Mouse (Mus musculus): ENCODE measurements around the gene Fam184b. TPM values are rescaled to one million over a fixed set of nuclear protein-coding genes. Genes with fewer than 3 reads are reported as not detected.
"Not testable (repeated sequence)": the region's sequence is repeated elsewhere in the genome, so short reads cannot be mapped to it uniquely, and the experiment has no call there.

Fam184b gene
- polyA plus RNA-seq, 1 experiment from 2014 or later: 5.0 TPM

GRCm38 (mm10) chr5:45670280-45670670, 30.9 kb upstream of the Fam184b start:
- H3K4me3 ChIP-seq (replicated peaks; ENCODE audit: low read length): peak overlapping the region; percentile 92
- peak overlapping the region; percentile 69 for H3K27ac ChIP-seq (ENCODE audit: low read length)
- H3K4me2 ChIP-seq (ENCODE audit: low read length): peak overlapping the region; percentile 95
- H3K27me3 ChIP-seq (replicated peaks; ENCODE audit: control insufficient read depth, insufficient read depth, low read length): no peaks in the 10 kb centered on the region
- H3K36me3 ChIP-seq (ENCODE audit: control insufficient read depth, insufficient read depth): no peaks in the 10 kb centered on the region; the same call in 1 of the 2 replicates
- H3K9ac ChIP-seq (replicated peaks; ENCODE audit: low read depth, low read length): peak overlapping the region; percentile 68
- no peak for ATAC-seq
- H3K4me1 ChIP-seq (replicated peaks; ENCODE audit: control insufficient read depth, insufficient read depth, low read length): peaks cover 9% of the 10 kb centered on the region
- under 1% methylated on average over 13 of the region's 13 CpGs for WGBS
- no peaks in the 10 kb centered on the region for H3K9me3 ChIP-seq (ENCODE audit: control insufficient read depth, low read length)

- peak within 1 kb of the TSS; percentile 80 for H3K9ac ChIP-seq (replicated peaks; ENCODE audit: low read depth, low read length)
- H3K27ac ChIP-seq (ENCODE audit: low read length): peak within 1 kb of the TSS; percentile 83
- under 1% methylated on average over 66 of the region's 66 CpGs for WGBS
Observed at GRCm38 (mm10) chr5:45669598-45670279, 30.3 kb upstream of the Fam184b start, which contains the start of gene Ncapg. Gene Ncapg (plus strand): TSS chr5:45669919.

GRCm38 (mm10) chr5:45669234-45669597, 29.8 kb upstream of the Fam184b start:
- Histone ChIP-seq H3K27ac (ENCODE audit: low read length) (peak overlapping the region; percentile 83), H3K27me3 (replicated peaks; ENCODE audit: control insufficient read depth, insufficient read depth, low read length) (no peaks in the 10 kb centered on the region), H3K4me2 (ENCODE audit: low read length) (peak overlapping the region; percentile 86), H3K36me3 (ENCODE audit: control insufficient read depth, insufficient read depth) (no peaks in the 10 kb centered on the region), H3K9ac (replicated peaks; ENCODE audit: low read depth, low read length) (peak overlapping the region; percentile 80), H3K9me3 (ENCODE audit: control insufficient read depth, low read length) (no peaks in the 10 kb centered on the region), H3K4me1 (replicated peaks; ENCODE audit: control insufficient read depth, insufficient read depth, low read length) (peaks cover 9% of the 10 kb centered on the region), H3K4me3 (replicated peaks; ENCODE audit: low read length) (peak overlapping the region; percentile 92)
- ATAC-seq: no peak
- WGBS: under 1% methylated on average over 27 of the region's 27 CpGs

More at GRCm38 (mm10) chr5:45669598-45670279, 30.3 kb upstream of the Fam184b start, which contains the start of gene Ncapg:
- peak within 1 kb of the TSS; percentile 92 for H3K4me3 ChIP-seq (replicated peaks; ENCODE audit: low read length)
- H3K9me3 ChIP-seq (ENCODE audit: control insufficient read depth, low read length): no peaks in the 10 kb centered on the region
- H3K27me3 ChIP-seq (replicated peaks; ENCODE audit: control insufficient read depth, insufficient read depth, low read length): no peaks in the 10 kb centered on the region
- H3K4me2 ChIP-seq (ENCODE audit: low read length): peak within 1 kb of the TSS; percentile 95
- peak; percentile 100 for ATAC-seq
- H3K36me3 ChIP-seq (ENCODE audit: control insufficient read depth, insufficient read depth): no peaks in the 10 kb centered on the region
- peaks cover 9% of the 10 kb centered on the region for H3K4me1 ChIP-seq (replicated peaks; ENCODE audit: control insufficient read depth, insufficient read depth, low read length)

- Histone ChIP-seq H3K36me3 (ENCODE audit: control insufficient read depth, insufficient read depth) (no peaks in the 10 kb centered on the region), H3K4me1 (replicated peaks; ENCODE audit: control insufficient read depth, insufficient read depth, low read length) (peaks cover 9% of the 10 kb centered on the region), H3K9me3 (ENCODE audit: control insufficient read depth, low read length) (no peaks in the 10 kb centered on the region), H3K27ac (ENCODE audit: low read length) (peak overlapping the region; percentile 83), H3K4me3 (replicated peaks; ENCODE audit: low read length) (peak overlapping the region; percentile 92), H3K9ac (replicated peaks; ENCODE audit: low read depth, low read length) (peak overlapping the region; percentile 80), H3K4me2 (ENCODE audit: low read length) (peak overlapping the region; percentile 86), H3K27me3 (replicated peaks; ENCODE audit: control insufficient read depth, insufficient read depth, low read length) (no peaks in the 10 kb centered on the region)
- ATAC-seq: peak; percentile 0; the same call in 1 of the 2 replicates
- 3% methylated on average over 3 of the region's 3 CpGs for WGBS
Observed at GRCm38 (mm10) chr5:45668831-45669230, 29.4 kb upstream of the Fam184b start.

GRCm38 (mm10) chr5:45668324-45668723, 28.9 kb upstream of the Fam184b start:
- Histone ChIP-seq H3K9ac (replicated peaks; ENCODE audit: low read depth, low read length) (no peak overlapping the region), H3K36me3 (ENCODE audit: control insufficient read depth, insufficient read depth) (no peaks in the 10 kb centered on the region), H3K9me3 (ENCODE audit: control insufficient read depth, low read length) (no peaks in the 10 kb centered on the region), H3K4me2 (ENCODE audit: low read length) (no peak overlapping the region), H3K4me3 (replicated peaks; ENCODE audit: low read length) (no peak overlapping the region), H3K27me3 (replicated peaks; ENCODE audit: control insufficient read depth, insufficient read depth, low read length) (no peaks in the 10 kb centered on the region), H3K27ac (ENCODE audit: low read length) (no peak overlapping the region), H3K4me1 (replicated peaks; ENCODE audit: control insufficient read depth, insufficient read depth, low read length) (peaks cover 9% of the 10 kb centered on the region)
- no peak for ATAC-seq
- 14% methylated on average over 3 of the region's 3 CpGs for WGBS

- H3K9ac ChIP-seq (replicated peaks; ENCODE audit: low read depth, low read length); H3K27me3 ChIP-seq (replicated peaks; ENCODE audit: control insufficient read depth, insufficient read depth, low read length); ATAC-seq; H3K4me1 ChIP-seq (replicated peaks; ENCODE audit: control insufficient read depth, insufficient read depth, low read length); H3K36me3 ChIP-seq (ENCODE audit: control insufficient read depth, insufficient read depth); H3K9me3 ChIP-seq (ENCODE audit: control insufficient read depth, low read length); H3K27ac ChIP-seq (ENCODE audit: low read length); H3K4me3 ChIP-seq (replicated peaks; ENCODE audit: low read length); H3K4me2 ChIP-seq (ENCODE audit: low read length): not testable (repeated sequence)
- WGBS: 95% methylated on average over 13 of the region's 13 CpGs
Observed at GRCm38 (mm10) chr5:45658406-45658805, 19.0 kb upstream of the Fam184b start.

GRCm38 (mm10) chr5:45651026-45651703, 11.8 kb upstream of the Fam184b start:
- Histone ChIP-seq H3K4me2 (ENCODE audit: low read length) (no peak overlapping the region), H3K4me1 (replicated peaks; ENCODE audit: control insufficient read depth, insufficient read depth, low read length) (no peaks in the 10 kb centered on the region), H3K9me3 (ENCODE audit: control insufficient read depth, low read length) (no peaks in the 10 kb centered on the region), H3K27ac (ENCODE audit: low read length) (no peak overlapping the region), H3K36me3 (ENCODE audit: control insufficient read depth, insufficient read depth) (no peaks in the 10 kb centered on the region), H3K9ac (replicated peaks; ENCODE audit: low read depth, low read length) (no peak overlapping the region), H3K27me3 (replicated peaks; ENCODE audit: control insufficient read depth, insufficient read depth, low read length) (no peaks in the 10 kb centered on the region), H3K4me3 (replicated peaks; ENCODE audit: low read length) (no peak overlapping the region)
- no peak for ATAC-seq
- 93% methylated on average over 2 of the region's 2 CpGs for WGBS

- 1% methylated on average over 8 of the region's 8 CpGs for WGBS
- H3K27me3 ChIP-seq (replicated peaks; ENCODE audit: control insufficient read depth, insufficient read depth, low read length): no peaks in the 10 kb centered on the region
- no peak overlapping the region for H3K27ac ChIP-seq (ENCODE audit: low read length)
- peak overlapping the region; percentile 98 for H3K4me2 ChIP-seq (ENCODE audit: low read length)
- peaks cover 10% of the 10 kb centered on the region for H3K4me1 ChIP-seq (replicated peaks; ENCODE audit: control insufficient read depth, insufficient read depth, low read length)
- H3K36me3 ChIP-seq (ENCODE audit: control insufficient read depth, insufficient read depth): no peaks in the 10 kb centered on the region
- H3K4me3 ChIP-seq (replicated peaks; ENCODE audit: low read length): peak overlapping the region; percentile 74
- ATAC-seq: peak; percentile 41
- peak overlapping the region; percentile 76 for H3K9ac ChIP-seq (replicated peaks; ENCODE audit: low read depth, low read length)
- H3K9me3 ChIP-seq (ENCODE audit: control insufficient read depth, low read length): no peaks in the 10 kb centered on the region
Observed at GRCm38 (mm10) chr5:45639715-45640092, 290 bp upstream of the Fam184b start.

- ATAC-seq: no peak
- H3K9ac ChIP-seq (replicated peaks; ENCODE audit: low read depth, low read length): no peak overlapping the region
- H3K36me3 ChIP-seq (ENCODE audit: control insufficient read depth, insufficient read depth): no peaks in the 10 kb centered on the region
- H3K4me2 ChIP-seq (ENCODE audit: low read length): peak overlapping the region; percentile 98
- no peak overlapping the region; the same call in 1 of the 2 replicates for H3K4me3 ChIP-seq (replicated peaks; ENCODE audit: low read length)
- H3K27me3 ChIP-seq (replicated peaks; ENCODE audit: control insufficient read depth, insufficient read depth, low read length): no peaks in the 10 kb centered on the region
- peaks cover 10% of the 10 kb centered on the region for H3K4me1 ChIP-seq (replicated peaks; ENCODE audit: control insufficient read depth, insufficient read depth, low read length)
- no peak overlapping the region for H3K27ac ChIP-seq (ENCODE audit: low read length)
- WGBS: 12% methylated on average over 3 of the region's 3 CpGs
- no peaks in the 10 kb centered on the region for H3K9me3 ChIP-seq (ENCODE audit: control insufficient read depth, low read length)
Observed at GRCm38 (mm10) chr5:45638378-45638777, 1.0 kb downstream of the Fam184b start.
